Mouse (Mus musculus): Measurements from ENCODE around the gene Ctso. TPM values are rescaled to one million over a fixed set of nuclear protein-coding genes. Genes with fewer than 3 reads are reported as not detected.

The Ctso gene
- 0.23 and 0.50 TPM in 2 replicates for total RNA-seq (2012; rRNA removed)
- polyA plus RNA-seq (2012; ENCODE audit: insufficient read depth in 1 of 2, insufficient read length in 2 of 2, low read depth in 1 of 2, low replicate concordance in 2 of 2, missing spikeins in 1 of 2) = under 1 TPM in 1 of 2 experiments, not detected in 1; 0.15 TPM

DNA sequence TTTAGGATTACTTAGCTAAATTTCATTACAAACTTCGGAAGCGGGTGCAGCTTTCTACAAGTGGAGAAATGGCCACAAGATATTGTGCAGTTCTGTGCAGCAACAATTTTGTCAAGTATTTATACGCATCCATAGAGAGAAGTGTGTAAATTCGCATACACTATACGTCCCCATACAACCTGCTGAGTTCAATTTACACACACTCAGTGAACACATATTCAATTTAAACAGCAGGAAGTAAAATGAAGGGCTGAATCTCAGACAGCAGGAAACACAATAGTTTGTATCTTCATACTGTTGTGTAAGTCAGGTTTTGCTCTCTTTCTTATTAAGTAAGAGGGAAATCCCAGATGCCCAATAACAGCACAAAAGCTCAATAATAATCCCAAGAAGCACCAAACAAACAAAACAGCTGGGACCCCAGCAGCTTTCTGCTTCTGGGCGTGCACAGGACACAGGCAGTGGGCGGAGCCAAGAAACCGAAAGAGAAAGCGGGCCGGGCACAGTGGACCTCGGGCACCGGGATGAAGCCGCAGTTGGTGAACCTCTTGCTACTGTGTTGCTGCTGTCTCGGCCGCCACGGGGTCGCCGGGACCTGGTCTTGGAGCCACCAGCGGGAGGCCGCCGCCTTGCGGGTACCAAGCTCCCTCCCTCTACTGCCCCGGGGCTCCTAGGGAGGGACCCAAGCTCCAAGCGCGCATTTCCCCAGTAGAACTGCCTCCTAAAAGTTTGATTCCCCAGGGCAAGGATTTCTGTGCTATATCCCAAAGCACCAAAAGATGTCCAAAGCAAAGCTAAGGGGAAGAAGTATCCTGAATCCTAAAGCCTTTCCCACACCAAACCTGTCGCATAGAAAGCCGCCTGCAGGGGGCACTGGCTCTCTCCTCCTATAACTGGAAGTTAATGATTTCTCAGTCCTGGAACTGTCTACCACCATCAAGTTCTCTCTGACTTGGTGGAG lies at the start of gene Ctso:
Ctso (plus strand) TSS at position 461 of the 961 bp plus-strand sequence.
- Histone ChIP-seq H3K9me3 (replicated peaks; ENCODE audit: insufficient read depth, low read length) (no peaks in the 10 kb centered on the region), H3K79me2 (ENCODE audit: control insufficient read depth, insufficient read depth, low read length, poor library complexity) (no peaks in the 10 kb centered on the region; the same call in 1 of the 2 replicates), H3K4me3 (ENCODE audit: control insufficient read depth in 1 of 2, insufficient read depth in 1 of 2, low read depth in 2 of 2, low read length in 2 of 2) (peak within 1 kb of the TSS; percentile 98 to 100), H3K27me3 (ENCODE audit: control insufficient read depth in 1 of 2, insufficient read depth in 2 of 2, low read length in 2 of 2) (no peaks in the 10 kb centered on the region), H3K36me3 (ENCODE audit: control insufficient read depth in 1 of 2, insufficient read depth in 2 of 2, low read length in 2 of 2) (peaks cover 0 to 4% of the 10 kb centered on the region in 2 experiments; a peak in 2 of 4 replicates), H3K27ac (ENCODE audit: control insufficient read depth, low read depth, low read length) (no peak within 1 kb of the TSS; the same call in 1 of the 2 replicates), H3K9ac (ENCODE audit: control insufficient read depth, low read depth, low read length, poor library complexity, severe bottlenecking) (peak within 1 kb of the TSS; percentile 86), H3K4me1 (ENCODE audit: control insufficient read depth in 1 of 2, insufficient read depth in 2 of 2, low read length in 2 of 2) (peaks cover 0 to 2% of the 10 kb centered on the region in 2 experiments; a peak in 1 of 4 replicates)
- TF ChIP-seq TBP (IDR thresholded peaks at IDR 0.05; ENCODE audit: low read depth, low read length) (no peak), MYB (IDR thresholded peaks at IDR 0.05; ENCODE audit: low read depth, low read length) (no peak), MEF2A (IDR thresholded peaks at IDR 0.05; ENCODE audit: extremely low read depth, insufficient replicate concordance, low read depth, low read length, poor library complexity, severe bottlenecking) (no peak), RCOR1 (IDR thresholded peaks at IDR 0.05; ENCODE audit: low read depth, low read length) (no peak), NRF1 (IDR thresholded peaks at IDR 0.05; ENCODE audit: insufficient read depth, low read depth, low read length, poor library complexity, severe bottlenecking) (no peak), MYC (IDR thresholded peaks at IDR 0.05; ENCODE audit: low read depth, low read length) (no peak), JUND (IDR thresholded peaks at IDR 0.05; ENCODE audit: low read depth, low read length) (no peak), POLR2AphosphoS5 (IDR thresholded peaks at IDR 0.05; ENCODE audit: borderline replicate concordance, low read depth, low read length) (no peak), ZKSCAN1 (IDR thresholded peaks at IDR 0.05; ENCODE audit: low read depth, low read length) (no peak), CTCF (IDR thresholded peaks at IDR 0.05 in 2 of 3, conservative IDR thresholded peaks at IDR 0.05 in 1 of 3; ENCODE audit: control insufficient read depth in 1 of 3, insufficient read depth in 1 of 3, low read depth in 2 of 3, low read length in 3 of 3, poor library complexity in 1 of 3, severe bottlenecking in 1 of 3) (peak; percentile 67 to 73 (median 71)), HCFC1 (IDR thresholded peaks at IDR 0.05; ENCODE audit: low read depth, low read length) (no peak), USF1 (IDR thresholded peaks at IDR 0.05; ENCODE audit: low read depth, low read length) (no peak), SIN3A (IDR thresholded peaks at IDR 0.05; ENCODE audit: low read length) (peak; percentile 35; the same call in 1 of the 2 replicates), SMC3 (IDR thresholded peaks at IDR 0.05; ENCODE audit: low read depth, low read length) (peak; percentile 50), POLR2A (IDR thresholded peaks at IDR 0.05; ENCODE audit: control insufficient read depth in 1 of 2, insufficient read depth in 1 of 2, low read depth in 1 of 2, low read length in 2 of 2, poor library complexity in 1 of 2) (no peak), CHD2 (IDR thresholded peaks at IDR 0.05; ENCODE audit: low read length) (no peak), ETS1 (IDR thresholded peaks at IDR 0.05; ENCODE audit: low read depth, low read length) (no peak; the same call in 1 of the 2 replicates), RAD21 (IDR thresholded peaks at IDR 0.05; ENCODE audit: low read depth, low read length) (peak; percentile 22), CHD1 (IDR thresholded peaks at IDR 0.05; ENCODE audit: low read depth, low read length) (no peak), BHLHE40 (IDR thresholded peaks at IDR 0.05; ENCODE audit: borderline replicate concordance, low read depth, low read length) (no peak)
- DNase-seq (ENCODE audit: low read depth, low spot score) = peak; percentile 78
